Mouse (Mus musculus): ENCODE results near the gene Rab31.
A peak's percentile ranks its signal among the peaks of the same experiment; 100 is the strongest.

Rab31 gene

DNA sequence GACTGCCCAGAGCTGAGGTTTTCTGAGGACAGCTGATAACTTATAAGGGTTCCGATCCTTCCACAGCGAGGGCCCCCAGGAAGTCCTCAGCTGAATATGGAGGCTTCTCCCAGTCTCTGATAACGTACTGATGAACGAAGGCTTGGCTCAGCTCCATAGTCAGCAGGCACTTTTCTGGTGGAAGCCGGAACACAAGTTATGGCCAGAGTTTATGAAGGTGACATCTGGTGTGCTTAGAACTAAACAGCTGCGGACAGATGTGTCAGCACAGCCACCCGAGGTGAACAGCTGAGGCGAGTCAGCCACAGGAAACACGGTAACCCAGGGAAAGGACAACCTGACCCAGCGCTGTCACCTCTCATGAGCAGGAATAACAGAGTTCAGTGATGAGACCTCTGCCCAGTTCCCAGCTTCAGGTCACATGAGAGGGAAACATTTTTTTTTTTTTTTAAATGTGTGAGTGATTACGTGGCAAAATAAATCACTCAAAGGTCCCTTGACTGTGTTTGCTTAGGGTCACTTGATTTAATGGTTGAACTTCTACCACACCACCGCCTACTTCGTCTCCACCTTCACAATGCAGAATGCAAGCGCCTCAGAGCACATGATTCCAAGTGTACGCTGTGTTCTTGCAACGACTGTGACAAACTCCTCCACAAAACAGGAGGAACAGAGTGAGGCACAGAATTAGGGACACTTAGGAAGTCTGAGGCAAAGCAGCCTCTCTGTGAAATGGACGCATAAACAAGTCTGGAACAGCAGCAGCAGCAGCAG, 106.0 kb downstream of the Rab31 start:
- DNase-seq (ENCODE audit: low read depth, low spot score) = no peak

GRCm38 (mm10) chr17:65665786-65666387, 106.7 kb downstream of the Rab31 start:
- no peak for DNase-seq (ENCODE audit: low read depth, low spot score)

DNA sequence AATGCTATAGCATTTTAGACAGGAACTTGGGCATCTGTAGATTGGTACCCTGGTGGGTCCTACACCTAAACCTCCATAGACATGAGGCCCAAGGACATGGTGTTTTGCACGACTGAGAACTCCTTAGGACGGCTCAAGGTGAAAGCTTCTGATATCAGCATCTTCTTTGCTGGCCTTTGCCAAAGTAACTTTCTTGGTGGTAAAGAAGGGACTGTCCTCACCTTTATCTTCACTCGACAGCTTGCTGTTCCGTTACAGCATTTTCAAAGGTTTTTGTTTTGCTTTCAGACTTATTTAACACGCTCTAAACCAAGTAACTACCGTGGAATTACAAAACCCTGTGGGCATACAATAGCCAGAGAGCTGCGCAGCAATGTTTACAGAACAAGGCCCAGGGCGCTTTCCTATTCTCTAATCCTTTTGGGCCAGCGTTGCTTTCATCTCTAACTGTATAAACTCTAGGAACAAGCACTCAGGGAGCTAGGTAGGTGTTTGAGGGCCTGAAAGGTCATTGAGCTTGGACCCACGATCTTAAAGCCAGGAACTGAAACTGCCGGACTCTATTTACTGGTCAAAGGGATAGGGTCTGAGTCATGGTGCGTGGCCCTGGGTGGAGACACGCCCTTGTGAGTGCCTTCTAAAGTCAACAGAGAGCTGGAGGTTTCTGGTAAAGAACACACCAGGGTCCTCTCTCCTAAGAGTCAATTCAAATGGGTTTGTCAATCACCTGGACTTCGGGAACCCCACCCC, 109.0 kb downstream of the Rab31 start:
- DNase-seq (ENCODE audit: low read depth, low spot score) = peak; percentile 51

GRCm38 (mm10) chr17:65662662-65663061, 109.9 kb downstream of the Rab31 start:
- peak; percentile 56 for DNase-seq (ENCODE audit: low read depth, low spot score)

DNA sequence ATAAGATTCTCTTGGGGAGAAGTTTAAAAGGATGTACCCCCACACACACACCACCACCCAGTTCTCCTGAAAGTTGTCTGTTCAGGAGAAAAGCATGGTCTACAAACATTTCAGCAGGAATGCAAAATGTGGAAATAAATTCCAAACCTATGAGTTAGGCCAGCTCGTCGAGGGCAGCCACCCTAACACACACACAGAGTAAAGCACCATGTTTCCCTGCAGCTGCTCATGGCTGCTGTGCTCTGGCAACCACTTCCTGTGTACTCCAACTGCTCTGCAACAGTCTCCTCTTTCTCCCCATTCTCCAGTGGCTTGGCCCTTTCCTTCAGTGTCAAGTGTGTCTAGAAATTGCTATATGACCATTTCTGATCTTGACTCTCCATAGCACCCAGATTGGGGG, 114.1 kb downstream of the Rab31 start:
- DNase-seq (ENCODE audit: low read depth, low spot score) = peak; percentile 64

GRCm38 (mm10) chr17:65657958-65658357, 114.6 kb downstream of the Rab31 start:
- DNase-seq (ENCODE audit: low read depth, low spot score) = no peak

GRCm38 (mm10) chr17:65656731-65657130, 115.8 kb downstream of the Rab31 start:
- no peak for DNase-seq (ENCODE audit: low read depth, low spot score)

DNA sequence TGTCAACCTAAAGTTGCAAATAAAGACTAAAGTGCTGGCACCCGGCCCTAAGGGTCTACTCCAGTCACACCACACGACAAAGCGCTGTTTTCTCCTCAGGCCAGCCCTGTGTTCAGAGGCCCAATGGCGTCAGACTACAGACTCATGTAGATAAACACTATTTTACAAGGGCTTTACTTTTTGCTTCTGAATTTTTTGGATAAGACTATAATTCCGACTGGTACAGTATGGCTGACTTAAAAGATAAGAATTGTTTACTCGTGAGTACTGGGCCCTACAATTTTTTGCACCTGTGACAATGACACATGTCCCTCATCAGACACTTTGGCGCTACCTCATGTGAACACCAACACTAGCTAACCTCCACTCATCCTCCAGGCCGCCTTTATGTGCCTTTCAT, 116.5 kb downstream of the Rab31 start:
- no peak for DNase-seq (ENCODE audit: low read depth, low spot score)

- no peak for DNase-seq (ENCODE audit: low read depth, low spot score)
These were observed 116.9 kb downstream of the Rab31 start for GRCm38 (mm10) chr17:65655608-65656007.

DNA sequence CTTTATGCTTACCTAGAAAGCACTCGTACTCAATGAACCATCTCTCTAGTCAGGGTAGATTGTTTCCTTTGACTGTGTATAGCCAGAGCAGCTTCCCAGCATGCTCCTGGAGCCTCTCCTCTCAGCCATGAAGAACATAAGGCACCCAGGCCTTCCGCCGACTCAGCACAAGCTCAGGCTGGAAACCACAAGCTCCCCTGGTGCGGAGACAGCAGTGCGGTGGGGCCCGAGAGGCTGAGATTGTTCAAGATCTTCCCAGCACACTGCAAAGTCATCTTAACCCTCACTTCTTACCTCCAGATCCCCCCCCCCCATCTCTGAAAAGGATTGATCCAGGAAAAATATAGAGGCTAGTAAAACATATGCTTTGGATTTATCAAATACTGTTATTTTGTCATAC, 122.0 kb downstream of the Rab31 start:
- DNase-seq (ENCODE audit: low read depth, low spot score) = no peak

GRCm38 (mm10) chr17:65649175-65649493, 123.4 kb downstream of the Rab31 start:
- no peak for DNase-seq (ENCODE audit: low read depth, low spot score)

DNA sequence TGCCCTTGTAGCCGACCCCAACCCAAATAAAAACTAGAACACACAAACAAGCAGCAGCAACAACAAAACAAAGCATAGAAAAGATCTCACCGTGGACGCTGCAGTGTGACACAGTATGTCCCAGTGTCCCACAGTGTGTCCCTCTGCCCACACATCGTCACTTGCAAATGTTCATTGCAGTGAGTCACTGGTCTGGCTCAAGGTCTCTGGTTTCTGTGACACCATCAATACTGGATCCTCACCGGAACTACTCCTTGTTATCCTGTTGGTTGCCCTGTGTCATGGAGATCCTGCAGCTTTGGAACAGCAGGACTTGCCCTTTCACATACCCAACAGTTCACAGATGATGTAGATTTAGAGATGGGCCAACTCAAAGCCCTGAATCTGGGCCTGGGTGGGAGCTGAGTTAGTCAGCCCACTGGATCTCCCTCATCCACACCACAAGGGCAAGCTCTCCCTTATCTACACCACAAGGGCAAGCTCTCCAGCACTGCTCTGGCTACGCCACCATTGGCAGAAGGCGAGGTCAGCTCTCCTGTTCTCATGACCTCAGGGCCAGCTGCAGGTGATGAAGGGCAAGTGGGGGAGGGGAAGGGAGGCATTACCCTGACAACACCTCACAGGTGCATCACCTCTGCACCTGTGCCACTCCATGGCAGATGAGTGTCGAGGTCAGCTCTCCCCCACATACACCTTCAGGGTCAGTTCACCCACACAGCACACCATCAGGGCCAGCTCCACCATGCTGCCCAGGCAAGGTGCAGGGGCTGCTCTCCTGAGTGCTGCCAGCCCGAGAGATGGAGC, 124.0 kb downstream of the Rab31 start:
- DNase-seq (ENCODE audit: low read depth, low spot score) = no peak

- DNase-seq (ENCODE audit: low read depth, low spot score) = no peak
These were observed 124.6 kb downstream of the Rab31 start for GRCm38 (mm10) chr17:65647961-65648360.

GRCm38 (mm10) chr17:65647226-65647625, 125.3 kb downstream of the Rab31 start:
- DNase-seq (ENCODE audit: low read depth, low spot score) = no peak

DNA sequence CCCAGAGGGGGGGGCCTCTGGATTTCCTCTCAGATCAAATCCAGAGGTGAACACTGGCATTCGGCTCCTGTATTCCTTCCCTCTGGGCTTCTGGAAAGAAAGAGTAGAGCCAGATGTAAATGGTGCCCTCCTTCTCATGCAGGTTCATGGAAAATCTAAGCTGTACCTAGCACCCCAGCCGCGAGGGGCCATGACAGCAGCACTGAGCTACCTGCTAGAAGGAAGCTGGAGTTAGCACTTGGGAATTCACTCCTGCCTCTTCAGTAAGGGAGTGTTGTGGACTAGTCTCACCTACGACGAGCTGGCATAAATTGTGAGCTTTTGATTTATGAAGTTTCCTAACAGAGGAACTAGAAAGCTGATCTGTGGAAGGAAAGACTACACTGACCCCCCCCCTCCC, 129.0 kb downstream of the Rab31 start:
- no peak for DNase-seq (ENCODE audit: low read depth, low spot score)

DNA sequence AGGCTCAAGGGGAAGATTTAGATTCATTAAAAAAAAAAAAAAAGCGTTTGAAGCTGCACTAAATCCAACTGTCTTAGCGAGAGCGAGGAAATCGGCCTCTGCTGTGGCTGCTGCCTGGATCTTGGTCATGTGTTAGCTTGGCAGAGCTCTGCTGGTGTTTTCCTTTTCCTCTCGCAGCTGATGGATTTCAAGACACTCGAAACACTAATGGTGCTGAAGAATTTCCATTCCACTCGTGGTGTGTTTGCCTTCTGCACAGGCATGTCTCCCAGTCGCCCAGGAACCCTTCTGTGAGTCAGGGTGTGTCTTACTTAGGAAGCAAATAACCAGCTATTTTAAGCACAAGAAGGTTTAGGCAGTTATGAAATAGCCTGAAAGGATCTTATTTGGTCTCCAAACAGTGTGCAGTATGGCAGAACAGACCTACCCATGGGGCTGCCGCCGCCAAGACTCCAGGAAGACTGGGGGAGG, 129.5 kb downstream of the Rab31 start:
- peak; percentile 21 for DNase-seq (ENCODE audit: low read depth, low spot score)

DNA sequence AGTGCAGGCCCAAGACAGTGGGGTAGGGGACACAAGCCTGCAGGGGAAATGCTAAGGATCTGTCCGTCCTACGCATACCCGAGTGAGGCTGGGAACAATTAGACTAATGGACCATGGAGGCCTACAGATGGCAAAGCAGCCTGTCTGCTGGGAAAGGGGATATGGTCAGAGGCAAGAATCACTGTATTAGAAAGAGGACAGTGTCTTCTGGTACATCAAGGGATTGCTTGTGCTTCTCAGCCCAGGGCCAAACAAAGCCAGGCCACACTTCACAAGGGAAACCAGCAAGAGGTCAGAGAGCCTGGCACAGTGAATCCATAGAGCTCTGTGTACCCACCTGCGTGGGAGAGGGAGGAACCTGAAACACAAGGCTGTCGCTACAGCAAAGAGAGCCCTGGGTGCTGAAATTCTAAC, 130.0 kb downstream of the Rab31 start:
- no peak for DNase-seq (ENCODE audit: low read depth, low spot score)

DNA sequence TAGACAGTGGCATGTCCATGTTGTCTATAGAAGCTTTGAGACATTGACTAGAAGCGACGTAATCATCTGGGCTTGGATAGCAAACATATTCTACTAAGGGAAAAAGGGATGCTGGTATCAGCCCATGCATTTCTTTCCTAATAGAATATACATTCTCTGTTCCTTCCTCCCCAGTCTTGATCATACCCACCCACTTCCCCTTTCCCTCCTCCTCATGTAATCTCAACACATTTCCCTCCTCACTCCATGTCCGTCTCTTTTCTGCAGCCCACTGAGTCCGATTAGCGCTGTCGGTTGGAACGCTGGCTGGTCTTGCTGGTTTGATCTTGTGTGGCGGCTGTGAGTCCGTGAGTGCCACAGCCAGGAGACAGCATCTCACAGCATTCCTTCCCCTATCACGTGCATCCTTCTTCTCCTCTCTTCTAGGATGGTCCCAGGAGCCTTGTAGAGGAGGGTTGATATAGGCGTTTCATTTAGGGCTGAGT, 130.8 kb downstream of the Rab31 start, which contains the start of gene Txndc2:
TSS of gene Txndc2 (minus strand) at position 435 of the 485 bp plus-strand sequence.
- DNase-seq (ENCODE audit: low read depth, low spot score) = no peak

GRCm38 (mm10) chr17:65639144-65639543, 133.4 kb downstream of the Rab31 start:
- no peak for DNase-seq (ENCODE audit: low read depth, low spot score)

DNA sequence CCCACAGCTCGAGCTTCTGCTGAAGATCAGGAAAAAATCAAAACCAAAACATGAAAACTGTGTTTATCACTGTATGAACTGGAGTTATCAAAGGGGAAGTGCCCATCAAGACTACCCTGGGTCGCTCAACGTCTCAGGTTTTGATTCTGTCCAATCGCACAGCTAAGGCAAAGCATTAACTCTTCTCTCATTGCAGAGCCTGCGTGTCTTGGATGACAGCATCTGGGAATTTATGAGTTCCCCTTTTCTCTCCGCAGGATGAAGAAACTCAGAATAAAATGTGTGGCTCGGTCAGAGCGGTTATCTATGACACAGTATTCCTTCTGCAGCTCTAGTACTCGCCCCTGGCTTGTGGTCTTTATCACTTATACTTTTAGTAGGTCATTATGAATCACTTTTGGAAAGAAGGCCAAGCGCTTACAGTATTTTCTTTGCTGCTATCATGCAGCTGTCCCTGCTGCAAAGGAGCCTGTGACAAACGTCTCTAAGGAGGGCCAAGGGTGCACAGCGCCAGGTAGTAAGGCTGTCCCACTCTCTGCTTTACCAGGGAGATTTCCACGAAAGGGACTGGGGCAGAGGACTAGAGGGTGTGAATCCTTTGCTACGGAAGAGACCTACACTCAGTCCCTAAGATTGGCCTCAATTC, 136.7 kb downstream of the Rab31 start:
- DNase-seq (ENCODE audit: low read depth, low spot score) = no peak

- DNase-seq (ENCODE audit: low read depth, low spot score) = peak; percentile 84
These were observed 142.6 kb downstream of the Rab31 start for GRCm38 (mm10) chr17:65629943-65630342.

All from 3T3-L1 (cell line).